Mouse (Mus musculus): ENCODE results near the gene Zcchc17.

DNA sequence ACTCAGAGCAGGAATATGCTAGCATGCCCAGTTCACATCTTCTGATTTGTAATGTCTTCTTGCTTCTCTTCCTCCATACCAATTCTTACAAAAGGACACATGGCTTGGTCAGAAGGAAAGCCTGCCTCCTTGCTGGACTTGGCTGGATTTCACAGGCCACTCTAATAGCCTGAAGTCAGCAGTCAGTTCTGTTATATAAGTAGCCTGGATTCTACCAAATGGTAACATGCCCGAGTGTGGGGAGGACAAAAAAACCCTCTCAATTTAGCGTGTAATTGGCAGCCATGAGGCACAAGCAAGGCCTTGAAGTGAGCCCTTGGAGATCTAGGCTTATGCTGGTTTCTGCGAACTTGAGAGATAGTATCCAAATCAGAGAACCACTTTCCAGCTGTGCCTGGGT, 27.5 kb upstream of the Zcchc17 start:
- no peak for TF ChIP-seq CTCF (IDR thresholded peaks at IDR 0.05; ENCODE audit: extremely low read depth, insufficient read depth, low read length)
- TF ChIP-seq POLR2A (IDR thresholded peaks at IDR 0.05; ENCODE audit: extremely low read depth, insufficient read depth, low read length) = no peak

All from cortical plate, adult 2 months (tissue).